Mouse (Mus musculus) hindbrain, embryonic 10.5 days (tissue): Measurements from ENCODE around the gene Scfd2. TPM values are rescaled to one million over a fixed set of nuclear protein-coding genes. Genes with fewer than 3 reads are reported as not detected.

ENCODE experiments used
- DNase-seq: peaks from one replicate; pipeline ENCODE4 v3.0.0-alpha.2; 2017; ENCODE audit warnings: low spot score
- H3K27ac ChIP-seq: fragments of 300-500 bp; sonication (generic); 2 replicates; pipeline ENCODE4 v1.5.1; 2016; ENCODE audit warnings: mild to moderate bottlenecking, moderate library complexity
- H3K27me3 ChIP-seq: fragments of 300-500 bp; sonication (generic); 2 replicates; pipeline ENCODE4 v1.6.1; 2016; ENCODE audit warnings: mild to moderate bottlenecking; ENCODE audit not compliant: poor library complexity, insufficient read depth, severe bottlenecking
- H3K36me3 ChIP-seq: fragments of 300-500 bp; sonication (generic); 2 replicates; pipeline ENCODE4 v1.6.1; 2016; ENCODE audit warnings: mild to moderate bottlenecking, moderate library complexity
- H3K4me1 ChIP-seq: fragments of 300-500 bp; sonication (generic); replicated peaks from 2 replicates; pipeline ENCODE4 v1.6.1; 2016; ENCODE audit warnings: mild to moderate bottlenecking
- H3K4me3 ChIP-seq: fragments of 300-500 bp; sonication (generic); 2 replicates; pipeline ENCODE4 v1.5.1; 2016; ENCODE audit warnings: mild to moderate bottlenecking, moderate library complexity
- H3K9me3 ChIP-seq: fragments of 300-500 bp; sonication (generic); 2 replicates; pipeline ENCODE4 v1.6.1; 2016; ENCODE audit warnings: mild to moderate bottlenecking, moderate library complexity
- WGBS: fragments of 180-500 bp; shearing (Covaris S2); methylation state at CpG from one replicate; pipeline ENCODE4 v1.1.7; 2016; 5-methylcytosine and 5-hydroxymethylcytosine counted together
- polyA plus RNA-seq: library from polyadenylated mRNA; unstranded; fragments of >200 nt; fragmentation: Nextera tagmentation; extraction: Ambion mirVana; gene quantifications from 2 replicates; pipeline ENCODE4 v1.2.1, GENCODE M21; 2016

The Scfd2 gene
- polyA plus RNA-seq, 1 experiment from 2014 or later, result 19.7 TPM

DNA sequence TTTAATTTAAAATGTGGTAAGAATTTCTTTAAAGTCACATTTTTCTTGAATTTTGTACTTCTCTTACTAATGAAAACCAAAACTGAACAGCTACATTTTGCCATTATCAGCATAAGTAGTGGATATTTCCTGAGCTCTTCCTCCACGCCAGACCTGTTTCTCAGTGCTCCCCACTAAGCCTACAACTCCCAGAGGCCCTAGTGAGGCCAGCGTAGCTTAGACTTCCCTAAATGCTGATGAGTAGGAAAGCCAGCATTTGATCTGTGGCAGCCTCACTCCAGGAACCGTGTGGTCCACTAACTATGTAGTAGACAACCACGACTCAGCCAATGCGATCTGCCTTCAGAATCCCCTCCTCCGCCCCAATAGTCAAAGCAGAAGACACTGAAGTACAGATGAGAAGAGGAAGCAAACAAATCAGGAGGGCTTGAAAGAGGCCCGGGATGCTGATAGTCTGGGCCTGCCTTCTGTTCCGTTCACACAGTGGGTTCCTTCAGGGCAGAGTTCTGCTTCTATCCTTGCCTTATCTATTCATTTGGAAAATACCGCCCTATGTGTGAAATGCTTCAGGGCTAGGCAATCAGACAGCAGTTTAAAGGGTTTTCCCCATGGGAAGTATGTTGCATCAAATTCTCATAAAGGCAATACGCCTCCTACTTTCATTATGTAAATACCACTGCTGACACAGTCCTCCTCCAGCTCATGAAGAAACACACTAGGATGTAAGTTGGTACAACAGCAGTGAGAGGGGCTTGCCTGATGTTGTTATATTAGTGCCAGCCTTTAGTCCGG is 183.3 kb downstream of the Scfd2 start:
- 81% methylated on average over 11 of the region's 11 CpGs for WGBS
- Histone ChIP-seq H3K36me3 (no peaks in the 10 kb centered on the region), H3K27me3 (no peaks in the 10 kb centered on the region), H3K27ac (no peak overlapping the region), H3K4me3 (no peak overlapping the region), H3K9me3 (no peaks in the 10 kb centered on the region), H3K4me1 (0 out of 2 replicates have a peak, but pooled peaks cover 4% of the 10 kb centered on the region)
- no peak for DNase-seq

DNA sequence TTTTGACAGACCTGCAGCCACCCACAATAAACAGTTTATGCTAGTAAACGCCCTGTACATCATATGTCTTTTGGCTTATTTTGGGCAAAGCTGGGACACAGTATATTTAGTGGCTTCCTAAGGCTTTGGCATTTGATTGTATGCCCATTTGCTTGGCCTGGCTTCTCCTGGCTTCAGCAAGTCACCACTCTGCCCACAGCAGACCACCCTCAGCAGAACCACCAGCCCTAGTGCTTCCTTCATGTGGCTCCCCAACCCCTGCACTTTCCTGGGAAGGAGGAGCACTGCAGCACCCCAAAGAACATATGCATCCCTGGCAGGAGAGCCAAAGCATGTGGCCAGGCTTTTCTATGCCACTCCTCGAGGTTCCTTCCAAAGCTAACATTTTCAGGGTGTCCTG is 188.5 kb downstream of the Scfd2 start:
- WGBS, result 79% methylated on average over 2 of the region's 2 CpGs
- Histone ChIP-seq H3K27ac (peak overlapping the region; percentile 18; the same call in 1 of the 2 replicates), H3K4me3 (no peak overlapping the region), H3K27me3 (no peaks in the 10 kb centered on the region), H3K4me1 (no peaks in the 10 kb centered on the region), H3K36me3 (no peaks in the 10 kb centered on the region), H3K9me3 (no peaks in the 10 kb centered on the region)
- no peak for DNase-seq

DNA sequence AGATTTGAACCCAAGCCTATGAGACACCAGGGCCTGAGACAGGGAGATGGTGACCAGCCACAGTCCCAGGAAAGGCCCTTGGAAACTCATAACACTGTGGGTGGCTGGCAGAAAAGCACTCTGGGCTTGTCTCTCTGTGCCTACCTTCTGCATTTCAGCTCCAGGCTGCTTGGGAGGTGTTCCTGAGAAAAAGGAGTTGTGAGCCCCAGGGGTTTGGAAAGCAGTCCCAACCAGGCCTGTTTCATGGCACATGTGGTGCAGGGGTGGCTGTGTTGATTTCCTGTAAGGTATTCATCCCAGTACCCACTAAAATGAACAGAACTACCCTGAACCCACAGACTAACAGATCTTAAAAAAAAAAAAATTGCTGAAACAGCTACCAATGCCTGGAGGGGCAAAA is 189.0 kb downstream of the Scfd2 start:
- Histone ChIP-seq H3K36me3 (no peaks in the 10 kb centered on the region), H3K9me3 (no peaks in the 10 kb centered on the region), H3K4me1 (peaks cover 4% of the 10 kb centered on the region), H3K27me3 (no peaks in the 10 kb centered on the region), H3K4me3 (no peak overlapping the region), H3K27ac (no peak overlapping the region)
- DNase-seq, result no peak

DNA sequence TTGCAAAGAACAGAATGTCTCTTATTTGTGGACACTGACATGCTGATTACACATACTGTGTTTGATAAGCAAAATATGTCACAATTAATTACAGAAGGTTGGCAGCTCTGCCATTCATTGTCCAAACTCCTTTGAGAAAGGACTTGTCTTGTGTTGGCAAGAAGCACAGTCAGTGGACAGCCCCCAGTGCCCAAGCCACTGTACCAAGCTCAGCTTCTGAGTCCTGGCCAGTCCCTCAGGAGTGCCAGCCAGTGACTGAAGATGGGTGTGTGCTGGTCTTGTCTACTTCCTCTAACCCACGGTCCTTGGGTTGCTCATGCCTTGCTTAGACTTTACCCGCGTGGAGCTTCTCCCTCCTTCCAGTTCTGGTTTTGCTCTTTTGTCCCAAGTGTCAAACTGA is 194.1 kb downstream of the Scfd2 start:
- Histone ChIP-seq H3K4me3 (no peak overlapping the region), H3K27ac (0 out of 2 replicates have a peak overlapping the region, but pooled peaks have one; percentile 12), H3K4me1 (peaks cover 6% of the 10 kb centered on the region), H3K27me3 (no peaks in the 10 kb centered on the region), H3K36me3 (no peaks in the 10 kb centered on the region), H3K9me3 (no peaks in the 10 kb centered on the region)
- no peak for DNase-seq
- WGBS, result 85% methylated on average over 3 of the region's 3 CpGs

DNA sequence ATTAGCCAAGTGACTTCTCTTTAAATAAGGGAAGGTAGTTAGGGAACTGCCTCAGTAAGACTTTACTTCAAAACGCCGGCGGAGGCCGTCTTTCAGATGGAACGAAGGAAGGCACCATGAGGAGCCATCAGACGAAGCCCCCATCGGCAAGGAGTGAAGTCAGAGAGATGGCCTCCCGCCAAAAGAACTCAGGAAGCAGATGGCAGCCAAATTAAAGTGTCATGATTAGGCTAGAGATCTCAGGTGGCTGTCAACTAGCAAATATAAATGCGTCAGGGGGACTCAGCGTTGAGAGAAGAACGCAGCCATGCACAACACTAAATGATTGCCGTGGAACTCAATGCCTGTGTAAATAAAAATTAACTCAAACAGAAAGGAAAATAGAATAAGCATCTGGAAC is 194.8 kb downstream of the Scfd2 start:
- no peak for DNase-seq
- Histone ChIP-seq H3K4me3 (no peak overlapping the region), H3K27ac (no peak overlapping the region), H3K27me3 (no peaks in the 10 kb centered on the region), H3K4me1 (peaks cover 6% of the 10 kb centered on the region), H3K9me3 (no peaks in the 10 kb centered on the region), H3K36me3 (no peaks in the 10 kb centered on the region)
- 86% methylated on average over 12 of the region's 12 CpGs for WGBS

DNA sequence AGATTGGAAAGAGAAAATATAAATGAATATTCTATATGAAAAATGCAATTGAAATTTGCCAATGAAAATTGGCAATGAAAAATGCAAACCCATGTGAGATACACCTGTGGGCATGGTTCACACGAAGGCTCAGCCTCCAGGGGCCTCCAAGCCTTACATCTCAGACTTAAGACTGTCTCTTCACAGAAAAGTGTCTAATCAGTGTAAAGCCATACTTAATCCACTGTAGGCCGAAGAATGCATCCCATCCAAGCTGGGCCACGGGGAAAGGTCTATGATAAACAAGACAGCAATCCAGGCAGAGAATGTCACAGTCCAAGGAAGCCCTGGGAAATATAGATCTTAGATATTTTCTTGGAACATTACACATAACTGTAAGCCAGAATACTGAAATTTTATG is 198.3 kb downstream of the Scfd2 start:
- Histone ChIP-seq H3K36me3 (no peaks in the 10 kb centered on the region), H3K27me3 (no peaks in the 10 kb centered on the region), H3K4me3 (no peak overlapping the region), H3K9me3 (no peaks in the 10 kb centered on the region), H3K27ac (no peak overlapping the region), H3K4me1 (peaks cover 8% of the 10 kb centered on the region)
- 91% methylated on average over 3 of the region's 3 CpGs for WGBS
- DNase-seq, result no peak

DNA sequence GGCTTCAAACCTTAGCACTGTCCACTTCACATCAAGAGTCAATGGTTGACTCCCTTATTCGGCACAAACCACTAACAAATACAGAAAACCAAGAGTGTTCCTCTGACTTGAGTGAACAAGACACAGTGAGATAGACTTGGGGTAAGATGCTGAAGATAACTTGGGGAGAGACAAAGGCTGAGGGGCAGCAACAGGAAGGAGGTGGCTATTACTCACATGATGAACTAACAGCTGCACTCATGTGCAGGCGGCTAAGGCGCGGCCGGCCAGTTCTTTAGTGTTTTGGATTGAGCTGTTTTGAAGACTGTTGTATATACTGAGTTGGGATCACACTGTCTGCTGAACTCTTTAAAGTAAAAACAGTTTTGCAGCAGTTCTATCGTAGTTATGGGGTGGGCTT is 205.3 kb downstream of the Scfd2 start:
- no peaks in the 10 kb centered on the region for H3K27me3 ChIP-seq
- H3K36me3 ChIP-seq, result no peaks in the 10 kb centered on the region
- no peak overlapping the region for H3K4me3 ChIP-seq
- 0 out of 2 replicates have a peak, but pooled peaks cover 2% of the 10 kb centered on the region for H3K4me1 ChIP-seq
- 94% methylated on average over 6 of the region's 6 CpGs for WGBS
- H3K9me3 ChIP-seq, result no peaks in the 10 kb centered on the region
- H3K27ac ChIP-seq, result no peak overlapping the region
- no peak for DNase-seq

DNA sequence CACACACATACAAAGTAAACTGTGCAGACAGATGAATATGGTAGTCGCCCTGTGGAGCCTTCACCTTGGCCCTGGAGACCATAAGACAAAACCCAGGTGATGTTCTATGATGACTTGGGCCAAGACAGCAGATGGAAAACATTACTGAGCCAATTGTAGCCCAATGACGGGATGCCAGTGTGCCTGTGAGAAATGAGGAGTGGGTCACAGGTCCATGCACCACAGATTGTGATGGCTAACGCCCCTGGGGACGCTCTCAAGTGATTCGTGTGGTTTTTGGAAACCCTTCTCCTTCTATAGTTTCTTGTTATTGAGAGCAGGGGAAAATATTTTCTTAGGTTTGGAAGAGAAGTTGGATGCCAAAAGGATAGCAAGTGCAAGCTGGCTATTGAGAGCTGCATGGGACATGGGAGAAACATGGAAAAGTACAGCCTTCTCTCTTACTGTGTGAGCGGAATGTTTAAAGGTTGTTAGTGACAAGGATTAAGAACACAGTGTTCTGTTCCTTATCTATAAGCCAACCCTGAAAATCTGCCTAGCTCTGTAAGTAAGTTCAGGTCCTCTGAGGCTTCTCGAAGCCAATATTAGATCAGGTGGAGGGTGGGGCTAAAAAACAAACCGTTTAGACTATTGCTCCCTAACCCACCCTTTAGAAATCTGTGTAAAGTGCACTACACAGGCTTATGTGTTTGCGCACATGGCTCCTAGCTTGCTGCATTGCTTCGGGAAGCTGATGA is 210.4 kb downstream of the Scfd2 start:
- Histone ChIP-seq H3K27me3 (no peaks in the 10 kb centered on the region), H3K27ac (no peak overlapping the region), H3K4me1 (no peaks in the 10 kb centered on the region; the same call in 1 of the 2 replicates), H3K9me3 (no peaks in the 10 kb centered on the region), H3K4me3 (no peak overlapping the region), H3K36me3 (no peaks in the 10 kb centered on the region)
- WGBS, result 89% methylated on average over 10 of the region's 10 CpGs
- DNase-seq, result no peak

DNA sequence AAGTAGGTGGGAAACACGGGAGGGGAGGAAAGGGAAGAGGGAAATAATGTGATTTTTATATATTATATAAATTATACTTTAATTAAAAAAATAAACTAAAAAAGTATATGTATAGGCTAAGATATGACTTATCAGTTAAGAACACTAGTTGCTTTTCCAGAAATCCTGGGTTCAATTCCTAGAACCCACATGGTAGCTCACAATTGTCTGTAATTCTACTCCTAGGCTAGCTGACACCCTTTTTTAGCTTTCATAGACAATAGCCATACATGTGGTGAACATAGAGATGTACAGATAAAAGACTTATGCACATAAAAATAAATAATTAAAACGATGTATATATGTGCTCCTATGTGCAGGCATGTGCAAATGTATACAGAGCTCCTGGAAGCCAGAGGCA is 212.0 kb downstream of the Scfd2 start:
- Histone ChIP-seq H3K36me3 (no peaks in the 10 kb centered on the region), H3K27me3 (no peaks in the 10 kb centered on the region), H3K9me3 (no peaks in the 10 kb centered on the region), H3K4me3 (no peak overlapping the region), H3K4me1 (peaks cover 10% of the 10 kb centered on the region), H3K27ac (no peak overlapping the region)
- WGBS, result 90% methylated on average over 2 of the region's 2 CpGs
- no peak for DNase-seq

DNA sequence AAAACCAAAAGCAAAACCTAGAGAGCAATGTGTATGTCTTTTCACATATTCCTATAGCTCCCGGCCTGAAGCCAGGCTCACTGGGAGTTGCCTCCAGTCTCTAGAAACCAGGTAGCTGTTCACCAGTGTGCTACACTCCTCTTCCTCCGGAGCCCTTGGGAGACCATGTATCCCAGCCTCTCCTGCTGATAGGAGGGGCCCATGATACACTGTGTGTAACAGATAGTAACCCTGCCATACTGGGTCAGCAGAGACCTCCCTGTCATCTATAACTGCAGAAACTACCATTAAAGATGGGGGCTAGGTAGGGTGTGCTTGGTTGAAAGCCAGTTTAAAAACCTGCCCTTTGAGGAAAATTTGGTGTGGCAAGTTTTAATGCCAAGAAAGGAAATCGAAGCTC is 214.4 kb downstream of the Scfd2 start:
- peaks cover 11% of the 10 kb centered on the region; the same call in 1 of the 2 replicates for H3K27me3 ChIP-seq
- 89% methylated on average over 3 of the region's 3 CpGs for WGBS
- peaks cover 14% of the 10 kb centered on the region for H3K4me1 ChIP-seq
- DNase-seq, result no peak
- no peak overlapping the region for H3K4me3 ChIP-seq
- H3K27ac ChIP-seq, result no peak overlapping the region
- H3K9me3 ChIP-seq, result no peaks in the 10 kb centered on the region
- no peaks in the 10 kb centered on the region for H3K36me3 ChIP-seq

DNA sequence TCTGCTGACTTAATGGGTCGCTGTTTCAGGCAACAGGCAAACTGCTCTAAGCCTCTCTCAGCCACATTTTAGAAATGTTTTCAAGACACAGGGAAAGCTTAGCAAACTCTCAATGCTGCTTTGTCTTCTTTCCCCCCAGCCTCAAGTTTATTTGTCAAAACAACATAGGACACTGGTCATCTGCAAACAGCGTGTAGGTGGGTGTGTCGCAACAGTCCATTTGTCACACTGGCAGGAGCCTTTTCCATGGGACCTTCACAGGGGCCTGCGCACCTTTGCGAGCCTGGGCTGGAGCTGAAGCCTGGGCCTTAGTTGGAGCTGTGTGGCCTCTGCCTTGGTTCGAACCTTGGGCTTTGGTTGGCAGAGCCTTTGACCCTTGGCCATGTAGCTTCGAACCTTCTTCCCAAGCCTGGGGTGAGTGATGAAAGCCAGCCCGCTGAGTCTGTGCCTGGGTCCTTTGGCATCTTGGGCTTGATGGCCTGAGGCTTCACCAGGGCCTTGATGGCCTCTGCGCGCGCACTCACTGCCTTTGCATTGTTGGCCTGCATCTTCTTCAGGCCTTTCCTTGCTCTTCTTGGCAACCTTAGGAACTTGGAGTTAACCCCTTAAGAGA is 215.1 kb downstream of the Scfd2 start:
- H3K36me3 ChIP-seq, result no peaks in the 10 kb centered on the region

DNA sequence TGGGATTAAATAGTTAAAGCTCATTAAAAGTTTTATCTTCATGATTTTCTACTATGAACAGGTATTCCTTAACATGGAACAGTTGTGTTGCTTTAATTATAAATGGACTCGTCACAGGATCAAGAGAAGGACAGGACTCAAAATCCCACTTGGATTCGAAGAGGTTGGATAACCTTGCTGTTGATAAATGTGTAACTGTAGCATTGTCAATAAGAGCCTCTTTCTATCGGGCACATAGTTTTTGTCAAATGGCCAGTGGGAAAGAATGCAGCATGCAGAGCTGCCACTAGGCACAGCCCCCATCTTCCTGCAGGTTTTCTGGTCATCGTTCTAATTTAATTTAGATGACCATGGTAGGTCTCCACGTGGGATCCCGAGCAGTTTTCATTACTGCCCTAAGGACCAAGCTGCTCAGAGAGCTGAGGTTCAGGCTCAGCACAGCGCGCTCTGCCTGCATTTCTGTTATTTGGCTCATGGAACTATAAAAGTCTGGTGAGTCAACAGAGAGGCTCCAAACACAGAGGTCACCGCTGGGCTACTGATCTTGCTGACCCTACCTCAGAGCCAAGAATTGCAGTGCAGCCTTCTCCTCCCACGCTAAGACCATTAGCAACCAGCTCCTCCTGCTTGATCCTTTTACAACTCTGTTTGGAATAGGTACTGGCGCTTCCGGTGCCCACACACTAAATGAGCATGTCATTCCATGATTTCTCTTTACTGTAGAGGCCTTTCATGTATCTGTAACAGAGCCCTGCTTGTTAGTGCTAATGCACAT is 215.9 kb downstream of the Scfd2 start:
- peak; percentile 12 for DNase-seq
- Histone ChIP-seq H3K4me1 (peaks cover 14% of the 10 kb centered on the region), H3K4me3 (no peak overlapping the region), H3K9me3 (no peaks in the 10 kb centered on the region), H3K36me3 (no peaks in the 10 kb centered on the region), H3K27me3 (peaks cover 11% of the 10 kb centered on the region; the same call in 1 of the 2 replicates), H3K27ac (no peak overlapping the region)
- WGBS, result 73% methylated on average over 12 of the region's 12 CpGs

More for the DNA sequence above, 215.1 kb downstream of the Scfd2 start:
- no peak for DNase-seq
- Histone ChIP-seq H3K9me3 (no peaks in the 10 kb centered on the region), H3K4me1 (peaks cover 14% of the 10 kb centered on the region), H3K27me3 (peaks cover 11% of the 10 kb centered on the region; the same call in 1 of the 2 replicates), H3K4me3 (no peak overlapping the region), H3K27ac (no peak overlapping the region)
- WGBS, result 89% methylated on average over 11 of the region's 11 CpGs
